Mouse (Mus musculus) pancreas, adult 10 weeks (tissue): ENCODE data around the gene Galnt17. TPM values are rescaled to one million over a fixed set of nuclear protein-coding genes. Genes with fewer than 3 reads are reported as not detected.

Experiments used
- polyA plus RNA-seq: library from polyadenylated mRNA; stranded (reverse); fragments of 350-450 nt; fragmentation: Illumina TruSeq; extraction: RNeasy Lipid Tissue Mini Kit (QIAGEN cat#74804); gene quantifications from one replicate; pipeline ENCODE4 v1.2.3, GENCODE M21; 2015; ENCODE audit warnings: low read depth, low replicate concordance; ENCODE audit not compliant: insufficient read depth

The Galnt17 gene
- 0.22 TPM for polyA plus RNA-seq

DNA sequence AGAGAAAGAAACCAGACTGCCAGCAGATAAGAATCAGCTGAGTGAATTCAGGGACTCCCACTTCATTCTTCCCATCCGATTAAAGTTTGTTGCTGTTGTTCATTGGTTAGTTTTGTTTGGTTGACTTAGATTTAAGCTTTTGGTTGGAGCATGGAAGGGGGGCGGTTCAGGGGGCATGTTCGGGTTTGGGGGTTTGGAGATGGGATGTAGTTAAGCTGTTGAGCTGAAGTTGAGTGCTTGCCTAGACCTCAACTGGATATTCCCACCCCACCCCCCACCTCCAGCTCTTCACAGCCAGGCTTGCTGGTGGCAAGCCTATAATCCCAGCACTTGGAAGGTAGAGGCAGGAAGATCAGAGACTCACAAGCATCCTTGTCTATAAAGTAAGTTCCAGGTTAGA is at the start of gene Galnt17:
TSS of gene Galnt17 (minus strand) at position 101 of the 400 bp plus-strand sequence.

